Mouse (Mus musculus): ENCODE data around the gene Gm6657. TPM values are rescaled to one million over a fixed set of nuclear protein-coding genes. Genes with fewer than 3 reads are reported as not detected.

The Gm6657 gene
- polyA plus RNA-seq (2012): not detected in 2 replicates

GRCm38 (mm10) chr12:78193942-78194341 lies at the start of gene Gm6657:
TSS of gene Gm6657 (plus strand) at chr12:78194242.

DNA sequence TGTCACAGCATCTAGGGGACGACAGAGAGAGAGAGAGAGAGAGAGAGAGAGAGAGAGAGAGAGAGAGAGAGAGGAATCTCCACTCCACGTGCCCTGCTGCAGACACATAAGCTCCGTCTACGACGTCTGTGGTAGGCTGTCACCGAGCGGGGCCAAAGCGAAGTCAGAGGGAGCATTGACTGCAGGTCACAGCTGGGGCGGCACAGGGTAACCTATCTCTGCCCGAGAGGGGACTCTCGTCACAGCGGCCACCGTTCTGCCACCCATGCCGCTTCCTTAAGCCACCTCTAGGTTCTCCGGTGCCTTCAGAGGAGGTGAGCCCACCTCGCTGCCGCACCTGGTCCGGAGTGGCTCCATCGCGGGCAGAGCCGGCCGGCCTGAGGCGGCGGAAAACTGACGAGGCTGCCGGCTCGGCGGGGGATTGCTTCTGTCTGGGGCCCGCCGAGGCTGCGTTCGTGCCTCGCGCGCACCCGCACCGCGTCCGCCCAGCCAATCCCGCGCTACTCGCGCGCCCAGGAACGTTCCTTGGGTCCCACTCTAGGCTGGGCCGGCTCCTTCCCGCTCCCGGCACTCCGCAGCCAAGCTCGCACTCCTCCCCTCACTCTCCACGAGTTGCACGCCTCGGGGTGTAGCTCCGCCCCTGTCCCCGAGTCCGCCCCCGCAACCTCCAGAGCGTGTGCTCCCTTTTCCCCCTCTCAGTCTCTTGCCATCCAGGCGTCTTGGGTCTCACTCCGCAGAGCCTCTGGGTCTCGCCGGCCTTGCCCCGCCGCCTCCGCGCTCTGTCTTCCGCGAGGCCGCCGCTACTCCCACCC lies 31.9 kb downstream of the Gm6657 start, which contains the start of gene Gphn:
TSS of gene Gphn (plus strand) at position 673 of the 812 bp plus-strand sequence.

Other genes with a start within 250 kb of the Gm6657 start
- 9.3 and 10.0 TPM in 2 replicates for gene Gphn, start 32.1 kb downstream of the Gm6657 start, polyA plus RNA-seq (2012)

All from megakaryocyte-erythroid progenitor cell, adult 5 weeks (primary cell).